ENCODE assay signal across 8 mouse cellular contexts in genomic region chr5:23410040-23410717, GRCm38 (mm10). TPM values are rescaled to one million over a fixed set of nuclear protein-coding genes. Genes with fewer than 3 reads are reported as not detected.
DNase-seq lines count a peak whose midpoint lies in the region; ATAC-seq and TF ChIP-seq lines count a peak whose summit lies in the region.
"Had no signal": no experiment of that assay in that cellular context is flagged by ENCODE, and none has a peak within 500 bp of the region (broad histone marks: within the 10 kb centered on the region; RNA-seq: fewer than 3 reads in every experiment).

No protein-coding gene starts in this region.

- H3K27ac ChIP-seq in midbrain, embryonic 13.5 days = 0 out of 2 replicates have a peak overlapping the region, but pooled peaks have one; percentile 3
- H3K27ac ChIP-seq in midbrain, embryonic 16.5 days (ENCODE audit: low read length) = no peak overlapping the region
- peak overlapping the region; percentile 75 for H3K27ac ChIP-seq in kidney, embryonic 15.5 days
- peak overlapping the region; percentile 50 for H3K27ac ChIP-seq in stomach, postnatal 0 days (replicated peaks)

- no peak for ATAC-seq in midbrain, embryonic 13.5 days
- ATAC-seq in midbrain, embryonic 16.5 days = no peak
- peak; percentile 52 for ATAC-seq in kidney, embryonic 15.5 days (replicated peaks; ENCODE audit: low FRiP score)
- no peak for ATAC-seq in stomach, postnatal 0 days (ENCODE audit: low FRiP score, low TSS enrichment)
- no peak for ATAC-seq in inflammation-experienced regulatory T-cells, adult 6 months

- DNase-seq in heart, adult 8-10 months (ENCODE audit: low spot score) = peak; percentile 87
- no peak for DNase-seq in stomach, postnatal 0 days (ENCODE audit: low spot score)
- no peak for DNase-seq in cerebellum, postnatal 14 days

- H3K9me3 ChIP-seq in midbrain, embryonic 13.5 days = no peaks in the 10 kb centered on the region
- no peaks in the 10 kb centered on the region for H3K9me3 ChIP-seq in midbrain, embryonic 16.5 days (replicated peaks; ENCODE audit: control insufficient read depth, low read length, poor library complexity, severe bottlenecking)
- no peaks in the 10 kb centered on the region for H3K9me3 ChIP-seq in kidney, embryonic 15.5 days (replicated peaks)
- H3K9me3 ChIP-seq in stomach, postnatal 0 days (ENCODE audit: control insufficient read depth, low read length) = no peaks in the 10 kb centered on the region

- no peak for TF ChIP-seq EP300 in stomach, postnatal 0 days (optimal IDR thresholded peaks at IDR 0.05)

- H3K36me3 ChIP-seq in midbrain, embryonic 13.5 days = peaks cover 13% of the 10 kb centered on the region
- H3K36me3 ChIP-seq in midbrain, embryonic 16.5 days (ENCODE audit: control insufficient read depth, insufficient read depth, low read length) = no peaks in the 10 kb centered on the region
- peaks cover 27% of the 10 kb centered on the region for H3K36me3 ChIP-seq in kidney, embryonic 15.5 days
- no peaks in the 10 kb centered on the region for H3K36me3 ChIP-seq in stomach, postnatal 0 days (ENCODE audit: control insufficient read depth, insufficient read depth, low read length)

- H3K27me3 ChIP-seq in midbrain, embryonic 13.5 days = no peaks in the 10 kb centered on the region
- no peaks in the 10 kb centered on the region for H3K27me3 ChIP-seq in midbrain, embryonic 16.5 days (ENCODE audit: control insufficient read depth, insufficient read depth, low read depth, low read length)
- H3K27me3 ChIP-seq in kidney, embryonic 15.5 days = no peaks in the 10 kb centered on the region
- no peaks in the 10 kb centered on the region for H3K27me3 ChIP-seq in stomach, postnatal 0 days (ENCODE audit: control insufficient read depth, insufficient read depth, low read length)

- H3K4me1 ChIP-seq in midbrain, embryonic 13.5 days (replicated peaks) = peaks cover 45% of the 10 kb centered on the region
- peaks cover 29% of the 10 kb centered on the region for H3K4me1 ChIP-seq in midbrain, embryonic 16.5 days (ENCODE audit: control insufficient read depth, insufficient read depth, low read length)
- H3K4me1 ChIP-seq in kidney, embryonic 15.5 days = peaks cover 65% of the 10 kb centered on the region
- H3K4me1 ChIP-seq in stomach, postnatal 0 days (replicated peaks; ENCODE audit: control insufficient read depth, insufficient read depth) = no peaks in the 10 kb centered on the region; the same call in 1 of the 2 replicates

- no peak overlapping the region for H3K9ac ChIP-seq in midbrain, embryonic 13.5 days (replicated peaks)
- H3K9ac ChIP-seq in midbrain, embryonic 16.5 days (ENCODE audit: low read depth, low read length) = no peak overlapping the region
- H3K9ac ChIP-seq in kidney, embryonic 15.5 days = no peak overlapping the region
- no peak overlapping the region for H3K9ac ChIP-seq in stomach, postnatal 0 days (ENCODE audit: low read length)

- H3K4me3 ChIP-seq in midbrain, embryonic 13.5 days (replicated peaks) = no peak overlapping the region
- H3K4me3 ChIP-seq in midbrain, embryonic 16.5 days (ENCODE audit: low read depth, low read length) = no peak overlapping the region
- no peak overlapping the region for H3K4me3 ChIP-seq in kidney, embryonic 15.5 days (replicated peaks)
- H3K4me3 ChIP-seq in stomach, postnatal 0 days (ENCODE audit: low read depth, low read length) = no peak overlapping the region
- H3K4me3 ChIP-seq: erythroblast, embryonic 14.5 days had no signal

- 49% methylated on average over 9 of the region's 9 CpGs for WGBS in midbrain, embryonic 13.5 days
- WGBS in midbrain, embryonic 16.5 days = 56% methylated on average over 9 of the region's 9 CpGs
- 19% methylated on average over 9 of the region's 9 CpGs for WGBS in kidney, embryonic 15.5 days
- WGBS in stomach, postnatal 0 days = 47% methylated on average over 9 of the region's 9 CpGs

- no peak overlapping the region for H3K4me2 ChIP-seq in midbrain, embryonic 13.5 days (replicated peaks)
- no peak overlapping the region for H3K4me2 ChIP-seq in midbrain, embryonic 16.5 days (ENCODE audit: low read length)
- no peak overlapping the region for H3K4me2 ChIP-seq in kidney, embryonic 15.5 days
- H3K4me2 ChIP-seq in stomach, postnatal 0 days (replicated peaks; ENCODE audit: low read depth) = no peak overlapping the region

- TF ChIP-seq CTCF in stomach, postnatal 0 days (IDR thresholded peaks at IDR 0.05; ENCODE audit: low read depth) = no peak

RNA-seq across cellular contexts. Expression of gene Kmt2e, which starts 24.1 kb away (rescaled TPM):
- polyA plus RNA-seq in midbrain, embryonic 13.5 days (2015; fragmentation: Nextera tagmentation; extraction: Ambion mirVana) = 178 and 181 TPM in 2 replicates
- 162 and 178 TPM in 2 replicates for polyA plus RNA-seq in midbrain, embryonic 16.5 days (2015; fragmentation: Nextera tagmentation; extraction: Ambion mirVana)
- total RNA-seq in heart, adult 8-10 months (2022) = 10 to 100 TPM; 42.1 to 47.6 (median 44.7) TPM
- 87.5 and 91.5 TPM in 2 replicates for polyA plus RNA-seq in kidney, embryonic 15.5 days (2015; fragmentation: Nextera tagmentation; extraction: Ambion mirVana)
- 51.9 and 54.8 TPM in 2 replicates for polyA plus RNA-seq in stomach, postnatal 0 days (2015; fragmentation: Nextera tagmentation; extraction: Ambion mirVana)
- polyA plus RNA-seq in inflammation-experienced regulatory T-cells, adult 6 months (2017; shearing (Covaris generic)) = 100 to 1,000 TPM; 200 to 243 (median 210) TPM
